Mouse (Mus musculus) liver, embryonic 11.5 days (tissue): ENCODE data around the gene Itprip. TPM values are rescaled to one million over a fixed set of nuclear protein-coding genes. Genes with fewer than 3 reads are reported as not detected.

Experiments
- ATAC-seq: fragments of 200-750 bp; cut with Nextera tagmentation; replicated peaks from 2 replicates; pipeline ENCODE4 v1.8.0; 2017; ENCODE audit warnings: moderate number of reproducible peaks, mild to moderate bottlenecking, moderate TSS enrichment, moderate library complexity; ENCODE audit not compliant: low FRiP score
- DNase-seq: peaks from one replicate; pipeline ENCODE4 v3.0.0-alpha.2; 2017; ENCODE audit warnings: low spot score
- H3K27ac ChIP-seq: fragments of 300-500 bp; sonication (generic); 2 replicates; pipeline ENCODE4 v1.5.1; 2014; ENCODE audit warnings: mild to moderate bottlenecking, low read depth, low read length, control low read depth
- H3K27me3 ChIP-seq: fragments of 300-500 bp; sonication (generic); replicated peaks from 2 replicates; pipeline ENCODE4 v1.6.1; 2014; ENCODE audit warnings: low read length, mixed read lengths; ENCODE audit not compliant: control insufficient read depth, insufficient read depth
- H3K36me3 ChIP-seq: fragments of 300-500 bp; sonication (generic); 2 replicates; pipeline ENCODE4 v1.6.1; 2014; ENCODE audit warnings: mild to moderate bottlenecking, low read length, moderate library complexity, mixed read lengths; ENCODE audit not compliant: control insufficient read depth, insufficient read depth
- H3K4me1 ChIP-seq: fragments of 300-500 bp; sonication (generic); replicated peaks from 2 replicates; pipeline ENCODE4 v1.6.1; 2014; ENCODE audit warnings: low read length, mixed read lengths; ENCODE audit not compliant: control insufficient read depth, insufficient read depth
- H3K4me2 ChIP-seq: fragments of 300-500 bp; sonication (generic); 2 replicates; pipeline ENCODE4 v1.6.1; 2014; ENCODE audit warnings: mild to moderate bottlenecking, control low read depth, moderate library complexity
- H3K4me3 ChIP-seq: fragments of 300-500 bp; sonication (generic); 2 replicates; pipeline ENCODE4 v1.5.1; 2014; ENCODE audit warnings: low read depth, low read length, control low read depth
- H3K9ac ChIP-seq: fragments of 300-500 bp; sonication (generic); 2 replicates; pipeline ENCODE4 v1.6.1; 2014; ENCODE audit warnings: low read depth, low read length, control low read depth
- H3K9me3 ChIP-seq: fragments of 300-500 bp; sonication (generic); 2 replicates; pipeline ENCODE4 v1.6.1; 2016; ENCODE audit warnings: low read length, inconsistent platforms, mixed read lengths; ENCODE audit not compliant: control insufficient read depth
- WGBS: fragments of 180-500 bp; shearing (Covaris S2); extraction: QIAGEN DNeasy Blood & Tissue Kit; methylation state at CpG from one replicate; pipeline ENCODE4 v1.1.7; 2014; 5-methylcytosine and 5-hydroxymethylcytosine counted together
- polyA plus RNA-seq: library from polyadenylated mRNA; unstranded; fragments of >200 nt; fragmentation: Nextera tagmentation; extraction: Ambion mirVana; gene quantifications from 2 replicates; pipeline ENCODE4 v1.2.1, GENCODE M21; 2014

Gene Itprip
- polyA plus RNA-seq, 1 experiment from 2014 or later: 9.8 TPM

DNA sequence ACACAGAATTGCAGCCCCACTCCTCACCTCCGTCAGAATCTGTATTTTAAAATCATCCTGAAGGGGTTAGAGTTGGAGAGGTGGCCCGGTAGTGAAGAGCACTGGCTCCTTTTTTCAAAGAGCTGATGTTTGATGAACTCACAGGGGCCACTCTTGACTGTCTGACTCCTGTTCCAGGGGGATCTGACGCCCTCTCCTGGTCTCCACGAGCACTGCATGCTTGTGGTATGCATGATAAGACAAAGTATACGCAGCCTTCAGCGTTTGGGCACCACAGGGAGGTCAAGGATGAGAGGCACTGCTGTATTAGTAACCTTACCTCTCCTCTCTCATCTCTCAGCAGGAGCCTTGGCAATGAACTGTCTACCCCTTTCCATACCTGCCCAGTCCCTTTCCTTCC is 19.1 kb downstream of the Itprip start:
- Histone ChIP-seq H3K4me3 (no peak overlapping the region), H3K9me3 (no peaks in the 10 kb centered on the region), H3K9ac (no peak overlapping the region), H3K4me2 (no peak overlapping the region), H3K36me3 (peaks cover 16% of the 10 kb centered on the region; the same call in 1 of the 2 replicates), H3K4me1 (peaks cover 18% of the 10 kb centered on the region), H3K27me3 (no peaks in the 10 kb centered on the region), H3K27ac (no peak overlapping the region)
- 61% methylated on average over 6 of the region's 6 CpGs for WGBS
- DNase-seq: no peak
- ATAC-seq: no peak; the same call in 1 of the 2 replicates

DNA sequence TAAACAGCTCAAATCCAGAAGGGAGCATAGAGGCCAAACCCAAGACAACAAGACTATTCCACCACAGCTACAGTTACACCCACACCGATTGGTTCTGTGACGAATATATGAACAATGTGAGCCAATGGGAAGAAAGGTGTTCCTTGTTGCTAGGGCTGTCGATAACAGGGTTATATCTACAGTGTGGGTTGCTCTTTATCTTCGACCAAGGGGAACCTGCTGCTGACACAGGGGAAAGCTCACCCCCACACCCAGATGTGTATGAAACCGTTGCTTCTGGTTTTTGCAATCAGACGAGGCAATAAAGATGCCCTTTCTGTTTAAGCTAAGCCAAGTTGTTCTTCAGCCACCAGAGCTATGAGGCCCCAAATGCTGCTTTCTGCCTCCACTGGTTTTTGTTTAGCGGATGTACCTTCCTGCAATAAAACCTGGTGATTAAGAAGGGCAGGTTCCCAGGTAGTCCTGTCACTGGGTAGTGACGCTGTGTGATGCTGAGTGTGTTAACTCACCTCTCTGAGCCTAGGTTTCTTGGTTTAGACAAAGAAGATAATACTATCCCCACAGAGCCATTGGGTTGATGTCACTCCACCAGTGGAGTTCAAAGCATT is 20.5 kb downstream of the Itprip start:
- H3K4me3 ChIP-seq: no peak overlapping the region
- DNase-seq (no peak), ATAC-seq (peak; percentile 92)
- no peaks in the 10 kb centered on the region for H3K27me3 ChIP-seq
- H3K36me3 ChIP-seq: peaks cover 21% of the 10 kb centered on the region; the same call in 1 of the 2 replicates
- H3K9me3 ChIP-seq: no peaks in the 10 kb centered on the region
- H3K9ac ChIP-seq: no peak overlapping the region
- 63% methylated on average over 8 of the region's 8 CpGs for WGBS
- H3K4me1 ChIP-seq: peaks cover 18% of the 10 kb centered on the region
- H3K27ac ChIP-seq: peak overlapping the region; percentile 50
- peak overlapping the region; percentile 40 for H3K4me2 ChIP-seq

DNA sequence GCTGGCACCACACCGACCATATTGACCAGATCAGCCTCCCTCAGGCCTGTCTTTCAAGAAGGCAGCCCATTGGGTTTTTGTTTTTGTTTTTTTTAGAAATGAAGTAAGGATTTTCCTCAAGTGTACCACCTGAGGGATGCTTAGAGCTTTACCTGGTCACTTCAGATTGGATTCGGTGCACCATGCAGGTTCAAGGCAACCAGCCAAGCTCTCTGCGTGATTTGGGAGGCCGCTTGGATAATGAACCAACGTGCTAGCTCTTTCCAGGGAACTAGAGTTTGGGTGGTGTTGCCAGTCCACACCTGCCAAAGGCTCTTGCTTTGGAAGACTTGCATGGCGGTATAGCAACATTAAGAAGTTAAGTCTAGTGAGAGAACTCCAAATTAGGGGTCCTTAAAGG is 26.0 kb downstream of the Itprip start:
- Histone ChIP-seq H3K9ac (no peak overlapping the region), H3K4me1 (peaks cover 4% of the 10 kb centered on the region; the same call in 1 of the 2 replicates), H3K27me3 (no peaks in the 10 kb centered on the region), H3K36me3 (peaks cover 21% of the 10 kb centered on the region; the same call in 1 of the 2 replicates), H3K4me3 (no peak overlapping the region), H3K4me2 (no peak overlapping the region), H3K9me3 (no peaks in the 10 kb centered on the region), H3K27ac (no peak overlapping the region)
- WGBS: 94% methylated on average over 6 of the region's 6 CpGs
- DNase-seq: no peak
- ATAC-seq: no peak

DNA sequence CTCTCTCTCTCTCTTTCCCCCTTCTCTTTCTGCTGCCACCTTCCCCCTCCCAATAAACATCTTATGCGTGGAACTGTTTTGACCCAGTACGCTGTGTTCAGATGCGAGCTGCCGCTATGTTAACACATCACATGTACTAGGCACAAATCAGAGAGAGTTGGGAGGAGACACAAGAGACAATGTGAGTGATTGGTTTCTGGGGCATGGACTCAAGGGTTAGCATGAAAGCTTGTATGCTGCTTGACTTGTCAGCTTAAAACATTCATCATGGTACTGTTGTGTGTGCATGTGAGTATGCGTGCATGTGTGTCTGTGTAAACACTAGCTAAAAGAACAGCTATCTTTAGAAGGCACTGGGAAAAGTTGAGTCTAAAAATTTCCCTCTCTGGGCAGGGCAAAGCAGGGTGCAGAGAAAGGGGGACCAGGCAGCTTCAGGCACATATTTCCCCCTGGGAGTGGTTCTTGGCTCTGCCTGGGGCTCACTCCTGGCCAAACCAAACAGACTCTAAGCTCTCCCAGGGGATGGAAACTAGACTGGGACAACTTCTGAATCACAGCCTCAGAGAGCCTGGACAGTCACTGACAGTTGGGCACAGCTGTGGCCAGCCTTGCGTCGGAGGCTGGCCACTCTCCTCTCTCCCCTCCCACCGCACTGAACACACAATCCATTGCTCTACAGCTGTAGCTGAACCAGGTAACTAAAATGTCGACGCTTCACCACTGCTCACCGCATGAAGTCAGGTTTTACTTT is 27.4 kb downstream of the Itprip start:
- Histone ChIP-seq H3K27me3 (no peaks in the 10 kb centered on the region), H3K9me3 (no peaks in the 10 kb centered on the region), H3K36me3 (peaks cover 12% of the 10 kb centered on the region; the same call in 1 of the 2 replicates), H3K9ac (no peak overlapping the region), H3K27ac (no peak overlapping the region), H3K4me3 (no peak overlapping the region), H3K4me2 (no peak overlapping the region), H3K4me1 (no peaks in the 10 kb centered on the region)
- DNase-seq: no peak
- 82% methylated on average over 11 of the region's 11 CpGs for WGBS
- no peak for ATAC-seq

DNA sequence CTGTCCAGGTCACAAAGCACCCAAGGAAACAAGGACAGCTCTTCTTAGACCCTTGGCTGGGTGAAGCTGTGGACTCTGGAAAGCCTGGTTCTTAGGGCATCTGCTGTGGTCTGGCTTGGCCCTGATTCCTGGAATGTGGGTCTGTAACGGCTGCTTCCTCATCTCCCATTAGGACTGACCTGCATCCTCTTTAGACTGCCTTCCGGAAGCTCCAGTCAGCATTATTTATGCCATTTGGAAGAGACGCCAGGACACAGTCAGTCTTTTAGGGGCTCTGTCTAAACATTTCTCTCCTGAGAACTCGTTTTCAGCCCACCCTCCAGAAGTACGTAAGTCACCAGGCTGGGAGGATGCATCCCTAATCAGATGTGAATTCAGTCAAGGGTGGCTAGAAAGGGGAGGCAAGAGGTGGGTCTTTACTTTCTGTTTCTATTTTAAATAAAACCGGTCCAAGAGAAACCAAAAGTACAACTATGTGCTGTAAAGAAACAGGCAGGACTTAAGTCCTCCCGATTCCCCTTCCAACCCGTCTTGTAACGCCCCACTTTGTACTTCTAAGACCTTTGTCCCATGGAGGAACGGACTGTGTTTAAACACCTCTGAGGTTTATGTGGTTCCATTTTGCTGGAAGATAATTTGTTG is 28.5 kb downstream of the Itprip start:
- H3K36me3 ChIP-seq: peaks cover 5% of the 10 kb centered on the region; the same call in 1 of the 2 replicates
- no peaks in the 10 kb centered on the region; the same call in 1 of the 2 replicates for H3K4me1 ChIP-seq
- WGBS: 61% methylated on average over 10 of the region's 10 CpGs
- H3K4me2 ChIP-seq: no peak overlapping the region
- no peaks in the 10 kb centered on the region for H3K9me3 ChIP-seq
- ATAC-seq (no peak), DNase-seq (no peak)
- no peaks in the 10 kb centered on the region for H3K27me3 ChIP-seq
- no peak overlapping the region for H3K4me3 ChIP-seq
- no peak overlapping the region for H3K9ac ChIP-seq
- H3K27ac ChIP-seq: no peak overlapping the region

DNA sequence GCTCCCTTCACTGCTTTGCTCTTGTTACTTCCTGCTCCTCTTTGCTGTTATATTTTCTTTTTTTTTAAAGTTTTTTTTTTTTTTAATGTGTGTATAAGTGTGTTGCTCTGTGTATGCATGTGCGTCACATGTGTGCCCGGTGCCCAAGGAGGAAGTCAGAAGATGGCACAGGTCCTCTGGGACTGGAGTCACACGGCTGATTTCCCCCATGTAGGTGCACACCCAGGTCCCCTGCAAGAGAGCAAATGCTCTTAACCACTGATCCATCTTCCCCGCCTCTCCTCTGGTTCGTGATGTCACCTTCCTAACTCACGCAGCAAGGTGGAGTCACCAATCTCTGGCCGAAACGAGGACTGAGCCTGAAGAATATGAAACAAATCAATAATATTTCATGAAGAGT is 31.1 kb downstream of the Itprip start:
- Histone ChIP-seq H3K4me1 (no peaks in the 10 kb centered on the region; the same call in 1 of the 2 replicates), H3K9me3 (no peaks in the 10 kb centered on the region), H3K27ac (no peak overlapping the region), H3K9ac (no peak overlapping the region), H3K27me3 (no peaks in the 10 kb centered on the region), H3K4me2 (no peak overlapping the region), H3K4me3 (no peak overlapping the region), H3K36me3 (no peaks in the 10 kb centered on the region)
- ATAC-seq (no peak), DNase-seq (no peak)
- WGBS: 85% methylated on average over 8 of the region's 8 CpGs

DNA sequence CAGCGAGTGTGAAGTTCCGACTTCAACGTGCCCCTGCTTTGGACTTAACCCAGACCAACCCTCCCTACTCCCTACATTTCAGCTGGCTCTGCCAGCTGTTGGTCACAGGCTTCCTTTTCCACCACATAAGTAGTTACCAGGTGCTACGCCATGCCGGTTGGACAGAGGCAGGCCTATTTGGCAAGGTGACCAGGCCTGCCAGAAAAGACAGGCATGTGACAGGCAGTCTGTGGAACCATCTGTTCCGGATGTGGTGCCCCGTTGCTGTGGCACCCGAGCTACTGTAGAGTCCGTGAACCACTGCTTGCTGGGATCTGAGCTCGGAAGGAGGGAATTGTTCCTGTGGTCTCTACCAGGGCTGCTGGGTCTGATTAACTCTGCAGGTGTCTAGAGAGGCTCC is 31.7 kb downstream of the Itprip start:
- H3K36me3 ChIP-seq: no peaks in the 10 kb centered on the region
- H3K27ac ChIP-seq: no peak overlapping the region
- 85% methylated on average over 10 of the region's 10 CpGs for WGBS
- DNase-seq: no peak
- no peak overlapping the region for H3K4me3 ChIP-seq
- H3K4me1 ChIP-seq: no peaks in the 10 kb centered on the region; the same call in 1 of the 2 replicates
- no peaks in the 10 kb centered on the region for H3K9me3 ChIP-seq
- no peak overlapping the region for H3K9ac ChIP-seq
- no peaks in the 10 kb centered on the region for H3K27me3 ChIP-seq
- H3K4me2 ChIP-seq: no peak overlapping the region
- ATAC-seq: no peak

DNA sequence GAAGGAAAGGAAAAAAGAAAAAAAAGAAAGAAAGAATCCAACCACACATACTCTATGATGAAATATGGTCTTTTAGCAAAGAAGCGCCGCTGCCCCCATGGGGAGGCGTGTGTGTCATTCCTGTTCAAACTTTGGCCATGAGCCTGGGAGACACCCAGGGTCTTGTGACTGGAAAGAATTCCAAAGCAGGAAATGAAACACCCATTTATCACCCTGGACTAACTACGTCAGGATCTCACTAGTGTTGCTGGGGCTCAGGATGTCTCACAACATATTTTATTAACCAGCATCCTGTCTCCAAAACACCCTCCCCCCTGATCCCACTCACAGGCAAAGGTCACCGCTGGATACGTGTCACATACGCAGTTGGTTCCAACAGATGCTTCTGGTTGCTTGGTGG is 32.5 kb downstream of the Itprip start:
- ATAC-seq (no peak), DNase-seq (no peak)
- H3K4me1 ChIP-seq: no peaks in the 10 kb centered on the region; the same call in 1 of the 2 replicates

More for the DNA sequence above, 32.5 kb downstream of the Itprip start:
- no peaks in the 10 kb centered on the region for H3K9me3 ChIP-seq
- no peak overlapping the region for H3K4me2 ChIP-seq
- H3K27ac ChIP-seq: no peak overlapping the region
- no peak overlapping the region for H3K9ac ChIP-seq
- no peak overlapping the region for H3K4me3 ChIP-seq
- no peaks in the 10 kb centered on the region for H3K36me3 ChIP-seq
- WGBS: 65% methylated on average over 7 of the region's 7 CpGs
- H3K27me3 ChIP-seq: no peaks in the 10 kb centered on the region
